Comparison of ENCODE assay signal across 22 mouse cellular contexts in the genomic region with DNA sequence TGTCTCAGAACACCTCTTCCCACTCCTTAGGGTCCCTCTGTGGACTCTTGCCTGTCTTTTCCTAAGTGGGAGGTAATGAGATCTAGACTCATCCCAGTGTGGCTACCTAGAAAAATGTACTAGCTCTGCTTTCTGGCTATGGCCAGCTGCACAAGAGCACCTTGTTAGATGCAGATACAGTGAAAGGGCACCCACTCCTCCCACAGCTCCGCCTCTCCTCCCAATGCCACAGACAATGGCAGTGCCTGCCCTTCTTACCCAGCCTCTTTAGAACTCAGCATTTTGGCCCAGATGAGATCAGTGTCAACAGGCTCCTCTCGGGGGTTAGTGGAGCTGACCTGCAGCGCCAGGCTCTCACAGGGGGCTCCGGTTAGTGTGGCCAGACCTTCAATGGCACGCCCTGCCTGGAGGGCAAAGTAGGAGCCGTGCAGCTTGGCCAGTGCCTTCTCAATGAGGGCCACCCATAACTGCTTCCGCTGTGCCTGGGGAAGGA. TPM values are rescaled to one million over a fixed set of nuclear protein-coding genes. Genes with fewer than 3 reads are reported as not detected.
DNase-seq lines count a peak whose midpoint lies in the region; ATAC-seq and TF ChIP-seq lines count a peak whose summit lies in the region.
"Had no signal": no experiment of that assay in that cellular context is flagged by ENCODE, and none has a peak within 500 bp of the region (broad histone marks: within the 10 kb centered on the region; RNA-seq: fewer than 3 reads in every experiment).

No protein-coding gene starts in this region.

- no peak for DNase-seq in liver, embryonic 11.5 days (ENCODE audit: low spot score)
- DNase-seq in natural killer cell, adult 2 months (ENCODE audit: low spot score in 2 of 2): no peak
- no peak for DNase-seq in thymus, adult 18-20 months
- no peak for DNase-seq in right cerebral cortex, adult 2 months (ENCODE audit: low spot score in 2 of 2)
- no peak for DNase-seq in B cell, adult 2 months
- DNase-seq: adrenal gland, adult 2 months; adrenal gland, postnatal 25 days; cerebellum, adult 11 months; cerebellum, adult 8-10 months; cerebellum, postnatal 14 days; gastrocnemius, postnatal 36 days; heart, postnatal 10 days; heart, postnatal 4 days had no signal

- peak overlapping the region; percentile 69 for H3K4me3 ChIP-seq in bone marrow, adult 2 months (replicated peaks; ENCODE audit: control insufficient read depth, low read depth, low read length)
- no peak overlapping the region for H3K4me3 ChIP-seq in liver, embryonic 11.5 days (ENCODE audit: low read depth, low read length)
- peak overlapping the region; percentile 60 for H3K4me3 ChIP-seq in liver, embryonic 15.5 days (replicated peaks)
- H3K4me3 ChIP-seq: embryonic facial prominence, embryonic 13.5 days; forebrain, embryonic 15.5 days had no signal

- no peaks in the 10 kb centered on the region for H3K27me3 ChIP-seq in liver, embryonic 11.5 days (replicated peaks; ENCODE audit: control insufficient read depth, insufficient read depth, low read length)
- H3K27me3 ChIP-seq in liver, embryonic 15.5 days: no peaks in the 10 kb centered on the region
- H3K27me3 ChIP-seq: embryonic facial prominence, embryonic 13.5 days; forebrain, embryonic 15.5 days had no signal

- H3K27ac ChIP-seq in bone marrow, adult 2 months (ENCODE audit: control insufficient read depth, insufficient read depth, low read depth, low read length, poor library complexity): peak overlapping the region; percentile 84
- peak overlapping the region; percentile 76 for H3K27ac ChIP-seq in liver, embryonic 11.5 days (ENCODE audit: low read depth, low read length)
- H3K27ac ChIP-seq in liver, embryonic 15.5 days (replicated peaks): peak overlapping the region; percentile 95
- H3K27ac ChIP-seq: embryonic facial prominence, embryonic 13.5 days; forebrain, embryonic 15.5 days; hindbrain, embryonic 14.5 days had no signal

- peak overlapping the region; percentile 39; the same call in 1 of the 2 replicates for H3K9ac ChIP-seq in liver, embryonic 11.5 days (ENCODE audit: low read depth, low read length)
- H3K9ac ChIP-seq in liver, embryonic 15.5 days: peak overlapping the region; percentile 71
- H3K9ac ChIP-seq: embryonic facial prominence, embryonic 13.5 days; forebrain, embryonic 15.5 days; hindbrain, embryonic 14.5 days had no signal

- no peaks in the 10 kb centered on the region for H3K9me3 ChIP-seq in liver, embryonic 11.5 days (ENCODE audit: control insufficient read depth, low read length)
- no peaks in the 10 kb centered on the region for H3K9me3 ChIP-seq in liver, embryonic 15.5 days (replicated peaks)
- H3K9me3 ChIP-seq: embryonic facial prominence, embryonic 13.5 days; forebrain, embryonic 15.5 days had no signal

- no peak for TF ChIP-seq CTCF in bone marrow, adult 2 months (IDR thresholded peaks at IDR 0.05; ENCODE audit: control insufficient read depth, insufficient read depth, low read length)

- H3K36me3 ChIP-seq in liver, embryonic 11.5 days (ENCODE audit: control insufficient read depth, insufficient read depth, low read length): peaks cover 13% of the 10 kb centered on the region
- H3K36me3 ChIP-seq in liver, embryonic 15.5 days (replicated peaks): peaks cover 69% of the 10 kb centered on the region

- ATAC-seq in erythroblast, adult 5-6 weeks (replicated peaks; ENCODE audit: low FRiP score, poor library complexity, severe bottlenecking): peak; percentile 32
- no peak for ATAC-seq in liver, embryonic 11.5 days (replicated peaks; ENCODE audit: low FRiP score)
- ATAC-seq in liver, embryonic 15.5 days (ENCODE audit: insufficient read depth): no peak
- ATAC-seq: forebrain, embryonic 15.5 days had no signal

- 86% methylated on average over 7 of the region's 7 CpGs for WGBS in bone marrow, adult 2 months
- WGBS in liver, embryonic 11.5 days: 86% methylated on average over 7 of the region's 7 CpGs
- WGBS in liver, embryonic 15.5 days (ENCODE audit: insufficient replicate concordance): 78% methylated on average over 7 of the region's 7 CpGs

- peak overlapping the region; percentile 40; the same call in 1 of the 2 replicates for H3K4me2 ChIP-seq in liver, embryonic 11.5 days
- H3K4me2 ChIP-seq in liver, embryonic 15.5 days: peak overlapping the region; percentile 78
- H3K4me2 ChIP-seq: embryonic facial prominence, embryonic 13.5 days; forebrain, embryonic 15.5 days; hindbrain, embryonic 14.5 days had no signal

- no peaks in the 10 kb centered on the region; the same call in 1 of the 2 replicates for H3K4me1 ChIP-seq in bone marrow, adult 2 months (ENCODE audit: control insufficient read depth, insufficient read depth, low read length)
- H3K4me1 ChIP-seq in liver, embryonic 11.5 days (replicated peaks; ENCODE audit: control insufficient read depth, insufficient read depth, low read length): peaks cover 24% of the 10 kb centered on the region
- H3K4me1 ChIP-seq in liver, embryonic 15.5 days (replicated peaks): peaks cover 67% of the 10 kb centered on the region
- H3K4me1 ChIP-seq: embryonic facial prominence, embryonic 13.5 days; forebrain, embryonic 15.5 days had no signal

- no peak for TF ChIP-seq POLR2A in bone marrow, adult 2 months (IDR thresholded peaks at IDR 0.05; ENCODE audit: borderline replicate concordance, control insufficient read depth, low read depth, low read length)

RNA-seq across cellular contexts. Expression of gene A930017K11Rik, which starts 10.1 kb away (rescaled TPM):
- not detected in 2 replicates for polyA plus RNA-seq in bone marrow, adult 2 months (2011; ENCODE audit: insufficient read depth, insufficient read length, low replicate concordance, missing spikeins)
- total RNA-seq in erythroblast, adult 5-6 weeks (2015; ENCODE audit: low replicate concordance): not detected in 2 replicates
- not detected in 2 replicates for total RNA-seq in erythroblast, adult 5-6 weeks (2017; ENCODE audit: low replicate concordance)
- 0.68 and 0.85 TPM in 2 replicates for polyA plus RNA-seq in liver, embryonic 11.5 days (2014; fragmentation: Nextera tagmentation; extraction: Ambion mirVana)
- 0.23 and 0.37 TPM in 2 replicates for polyA plus RNA-seq in liver, embryonic 15.5 days (2015; fragmentation: Nextera tagmentation; extraction: Ambion mirVana)
- total RNA-seq: adrenal gland, adult 2 months; adrenal gland, postnatal 25 days; gastrocnemius, adult 8-10 months; gastrocnemius, postnatal 36 days; heart, postnatal 10 days; heart, postnatal 4 days had no signal
- polyA plus RNA-seq: forebrain, embryonic 11.5 days; heart, embryonic 14.5 days had no signal

RNA-seq across cellular contexts. Expression of gene Nhlrc4, which starts 17.7 kb away (rescaled TPM):
- polyA plus RNA-seq in bone marrow, adult 2 months (2011; ENCODE audit: insufficient read depth, insufficient read length, low replicate concordance, missing spikeins): 3.8 and 6.8 TPM in 2 replicates
- 49.2 and 66.7 TPM in 2 replicates for total RNA-seq in erythroblast, adult 5-6 weeks (2015; ENCODE audit: low replicate concordance)
- total RNA-seq in erythroblast, adult 5-6 weeks (2017; ENCODE audit: low replicate concordance): 40.7 and 62.0 TPM in 2 replicates
- polyA plus RNA-seq in liver, embryonic 11.5 days (2014; fragmentation: Nextera tagmentation; extraction: Ambion mirVana): 0.85 and 1.4 TPM in 2 replicates
- polyA plus RNA-seq in liver, embryonic 15.5 days (2015; fragmentation: Nextera tagmentation; extraction: Ambion mirVana): 6.1 and 6.7 TPM in 2 replicates
- total RNA-seq: adrenal gland, adult 2 months; adrenal gland, postnatal 25 days; gastrocnemius, adult 8-10 months; gastrocnemius, postnatal 36 days; heart, postnatal 10 days; heart, postnatal 4 days had no signal
- polyA plus RNA-seq: adrenal gland, adult 2 months; embryonic facial prominence, embryonic 13.5 days; forebrain, embryonic 15.5 days; heart, embryonic 14.5 days; hindbrain, embryonic 14.5 days had no signal

RNA-seq across cellular contexts. Expression of gene Pigq, which starts 17.7 kb away (rescaled TPM):
- polyA plus RNA-seq in bone marrow, adult 2 months (2011; ENCODE audit: insufficient read depth, insufficient read length, low replicate concordance, missing spikeins): 241 and 296 TPM in 2 replicates
- total RNA-seq in erythroblast, adult 5-6 weeks (2015; ENCODE audit: low replicate concordance): 1,336 and 1,664 TPM in 2 replicates
- 1,480 and 1,728 TPM in 2 replicates for total RNA-seq in erythroblast, adult 5-6 weeks (2017; ENCODE audit: low replicate concordance)
- polyA plus RNA-seq in liver, embryonic 11.5 days (2014; fragmentation: Nextera tagmentation; extraction: Ambion mirVana): 137 and 139 TPM in 2 replicates
- polyA plus RNA-seq in liver, embryonic 15.5 days (2015; fragmentation: Nextera tagmentation; extraction: Ambion mirVana): 156 and 174 TPM in 2 replicates

RNA-seq across cellular contexts. Expression of gene Capn15, which starts 23.1 kb away (rescaled TPM):
- polyA plus RNA-seq in bone marrow, adult 2 months (2011; ENCODE audit: insufficient read depth, insufficient read length, low replicate concordance, missing spikeins): 11.7 and 18.2 TPM in 2 replicates
- total RNA-seq in erythroblast, adult 5-6 weeks (2015; ENCODE audit: low replicate concordance): 1.2 and 1.5 TPM in 2 replicates
- total RNA-seq in erythroblast, adult 5-6 weeks (2017; ENCODE audit: low replicate concordance): 1.4 and 2.4 TPM in 2 replicates
- polyA plus RNA-seq in liver, embryonic 11.5 days (2014; fragmentation: Nextera tagmentation; extraction: Ambion mirVana): 23.0 and 27.4 TPM in 2 replicates
- 9.7 and 11.4 TPM in 2 replicates for polyA plus RNA-seq in liver, embryonic 15.5 days (2015; fragmentation: Nextera tagmentation; extraction: Ambion mirVana)

RNA-seq across cellular contexts. Expression of gene Rab40c, which starts 42.9 kb away (rescaled TPM):
- polyA plus RNA-seq in bone marrow, adult 2 months (2011; ENCODE audit: insufficient read depth, insufficient read length, low replicate concordance, missing spikeins): 5.0 and 6.9 TPM in 2 replicates
- 2.3 and 6.7 TPM in 2 replicates for total RNA-seq in erythroblast, adult 5-6 weeks (2015; ENCODE audit: low replicate concordance)
- total RNA-seq in erythroblast, adult 5-6 weeks (2017; ENCODE audit: low replicate concordance): 1.2 and 1.5 TPM in 2 replicates
- 9.9 and 10.7 TPM in 2 replicates for polyA plus RNA-seq in liver, embryonic 11.5 days (2014; fragmentation: Nextera tagmentation; extraction: Ambion mirVana)
- polyA plus RNA-seq in liver, embryonic 15.5 days (2015; fragmentation: Nextera tagmentation; extraction: Ambion mirVana): 6.6 and 8.4 TPM in 2 replicates
